Mouse (Mus musculus): ENCODE results near the gene Elk4.

DNA sequence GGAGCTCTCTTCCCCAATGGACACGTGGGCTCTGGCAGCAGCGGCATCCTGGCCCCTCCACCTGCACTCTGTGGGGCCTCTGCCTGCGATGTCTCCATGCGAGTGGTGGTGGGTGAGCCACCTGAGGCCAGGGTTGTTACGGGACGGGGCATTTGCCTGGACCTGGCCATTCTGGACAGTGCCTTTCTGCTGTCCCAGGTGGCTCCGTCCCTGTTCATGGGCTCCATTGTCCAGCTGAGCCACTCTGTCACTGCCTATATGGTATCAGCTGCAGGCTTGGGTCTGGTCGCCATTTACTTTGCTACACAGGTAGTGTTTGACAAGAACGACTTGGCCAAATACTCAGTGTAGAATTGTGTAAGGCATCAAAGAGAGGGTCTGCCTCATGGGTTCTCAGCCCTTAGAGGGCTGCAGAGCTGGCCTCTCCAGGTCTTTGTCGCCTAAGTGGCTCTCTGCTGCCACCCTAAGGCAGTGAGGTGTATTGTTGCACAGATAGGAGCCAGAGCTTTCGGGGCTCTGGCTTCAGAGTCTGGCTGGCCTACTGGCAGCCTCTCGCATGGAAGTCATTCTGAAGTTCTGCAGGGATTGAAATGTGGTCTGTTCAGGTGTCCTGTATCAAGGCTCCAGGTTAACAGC is 25.9 kb upstream of the Elk4 start:
- TF ChIP-seq POLR2A (IDR thresholded peaks at IDR 0.05; ENCODE audit: borderline replicate concordance, extremely low read depth, insufficient read depth, insufficient read length, poor library complexity, severe bottlenecking) (no peak), CTCF (IDR thresholded peaks at IDR 0.05; ENCODE audit: borderline replicate concordance, extremely low read depth, insufficient read depth, insufficient read length) (peak; percentile 87)

Measured in brain, embryonic 14.5 days (tissue).